In genomic region chr12:36156101-36156636, GRCm38 (mm10) we compare ENCODE assay signal across 7 mouse cellular contexts. TPM values are rescaled to one million over a fixed set of nuclear protein-coding genes. Genes with fewer than 3 reads are reported as not detected.
DNase-seq lines count a peak whose midpoint lies in the region; ATAC-seq and TF ChIP-seq lines count a peak whose summit lies in the region.

No protein-coding gene starts in this region.

- H3K4me2 ChIP-seq in lung, postnatal 0 days (replicated peaks; ENCODE audit: low read depth, low read length): peak overlapping the region; percentile 95
- peak overlapping the region; percentile 80 for H3K4me2 ChIP-seq in embryonic facial prominence, embryonic 13.5 days
- peak overlapping the region; percentile 75 for H3K4me2 ChIP-seq in hindbrain, embryonic 16.5 days (ENCODE audit: low read length)
- peak overlapping the region; percentile 76 for H3K4me2 ChIP-seq in midbrain, embryonic 14.5 days (ENCODE audit: low read length)

- H3K36me3 ChIP-seq in lung, postnatal 0 days (ENCODE audit: insufficient read depth, low read length): no peaks in the 10 kb centered on the region
- H3K36me3 ChIP-seq in embryonic facial prominence, embryonic 13.5 days: no peaks in the 10 kb centered on the region
- no peaks in the 10 kb centered on the region for H3K36me3 ChIP-seq in hindbrain, embryonic 16.5 days (ENCODE audit: control insufficient read depth, insufficient read depth, low read length)
- H3K36me3 ChIP-seq in midbrain, embryonic 14.5 days (ENCODE audit: control insufficient read depth, insufficient read depth, low read length): no peaks in the 10 kb centered on the region

- peak; percentile 34 for ATAC-seq in lung, postnatal 0 days
- peak; percentile 65 for ATAC-seq in embryonic facial prominence, embryonic 13.5 days (ENCODE audit: insufficient number of reproducible peaks, insufficient read depth, low FRiP score, low TSS enrichment, low read depth)
- ATAC-seq in hindbrain, embryonic 16.5 days: peak; percentile 64
- ATAC-seq in midbrain, embryonic 14.5 days (ENCODE audit: low FRiP score, low TSS enrichment): peak; percentile 69

- under 1% methylated on average over 32 of the region's 33 CpGs for WGBS in lung, postnatal 0 days
- WGBS in embryonic facial prominence, embryonic 13.5 days: under 1% methylated on average over 33 of the region's 33 CpGs
- WGBS in hindbrain, embryonic 16.5 days: under 1% methylated on average over 33 of the region's 33 CpGs
- WGBS in midbrain, embryonic 14.5 days: 0% methylated on average over 33 of the region's 33 CpGs

- no peak for DNase-seq in lung, postnatal 0 days (ENCODE audit: low spot score)
- no peak for DNase-seq in lung, postnatal 10 days
- DNase-seq in midbrain, embryonic 14.5 days: no peak
- DNase-seq in gastrocnemius, postnatal 4 days (ENCODE audit: low spot score in 2 of 2): no peak
- no peak for DNase-seq in adrenal gland, postnatal 14 days

- no peaks in the 10 kb centered on the region for H3K9me3 ChIP-seq in lung, postnatal 0 days (ENCODE audit: low read length)
- H3K9me3 ChIP-seq in embryonic facial prominence, embryonic 13.5 days: no peaks in the 10 kb centered on the region
- H3K9me3 ChIP-seq in hindbrain, embryonic 16.5 days (ENCODE audit: control insufficient read depth, low read length): no peaks in the 10 kb centered on the region
- H3K9me3 ChIP-seq in midbrain, embryonic 14.5 days (ENCODE audit: control insufficient read depth, low read length): no peaks in the 10 kb centered on the region

- H3K4me3 ChIP-seq in lung, postnatal 0 days (ENCODE audit: low read depth, low read length): peak overlapping the region; percentile 84
- H3K4me3 ChIP-seq in embryonic facial prominence, embryonic 13.5 days: peak overlapping the region; percentile 92
- H3K4me3 ChIP-seq in hindbrain, embryonic 16.5 days (ENCODE audit: low read length): peak overlapping the region; percentile 95
- H3K4me3 ChIP-seq in midbrain, embryonic 14.5 days (replicated peaks; ENCODE audit: low read depth, low read length): peak overlapping the region; percentile 95

- H3K4me1 ChIP-seq in lung, postnatal 0 days (ENCODE audit: insufficient read depth, low read depth, low read length): peaks cover 5% of the 10 kb centered on the region; the same call in 1 of the 2 replicates
- peaks cover 28% of the 10 kb centered on the region for H3K4me1 ChIP-seq in embryonic facial prominence, embryonic 13.5 days
- peaks cover 13% of the 10 kb centered on the region for H3K4me1 ChIP-seq in hindbrain, embryonic 16.5 days (ENCODE audit: control insufficient read depth, insufficient read depth, low read depth, low read length)
- H3K4me1 ChIP-seq in midbrain, embryonic 14.5 days (ENCODE audit: control insufficient read depth, insufficient read depth, low read length): peaks cover 24% of the 10 kb centered on the region

- no peak for TF ChIP-seq CTCF in lung, postnatal 0 days (IDR thresholded peaks at IDR 0.05)

- peak overlapping the region; percentile 78 for H3K9ac ChIP-seq in lung, postnatal 0 days (replicated peaks; ENCODE audit: low read depth)
- peak overlapping the region; percentile 89 for H3K9ac ChIP-seq in embryonic facial prominence, embryonic 13.5 days
- H3K9ac ChIP-seq in hindbrain, embryonic 16.5 days (ENCODE audit: low read depth, low read length): peak overlapping the region; percentile 91
- peak overlapping the region; percentile 95 for H3K9ac ChIP-seq in midbrain, embryonic 14.5 days (replicated peaks; ENCODE audit: low read length)

- H3K27me3 ChIP-seq in lung, postnatal 0 days (replicated peaks; ENCODE audit: insufficient read depth, low read length): no peaks in the 10 kb centered on the region
- no peaks in the 10 kb centered on the region for H3K27me3 ChIP-seq in embryonic facial prominence, embryonic 13.5 days
- no peaks in the 10 kb centered on the region for H3K27me3 ChIP-seq in hindbrain, embryonic 16.5 days (replicated peaks; ENCODE audit: control insufficient read depth, insufficient read depth, low read length)
- no peaks in the 10 kb centered on the region for H3K27me3 ChIP-seq in midbrain, embryonic 14.5 days (ENCODE audit: control insufficient read depth, insufficient read depth, low read length)

- H3K27ac ChIP-seq in lung, postnatal 0 days (ENCODE audit: low read length): peak overlapping the region; percentile 91
- peak overlapping the region; percentile 93 for H3K27ac ChIP-seq in embryonic facial prominence, embryonic 13.5 days
- peak overlapping the region; percentile 96 for H3K27ac ChIP-seq in hindbrain, embryonic 16.5 days (ENCODE audit: low read depth, low read length)
- peak overlapping the region; percentile 91 for H3K27ac ChIP-seq in midbrain, embryonic 14.5 days (replicated peaks; ENCODE audit: low read depth, low read length)

- no peak for TF ChIP-seq EP300 in lung, postnatal 0 days (IDR thresholded peaks at IDR 0.05)

RNA-seq across cellular contexts. Expression of gene Ankmy2, which starts 0.7 kb away (rescaled TPM):
- 21.4 and 24.1 TPM in 2 replicates for polyA plus RNA-seq in lung, postnatal 0 days (2015; fragmentation: Nextera tagmentation; extraction: Ambion mirVana)
- polyA plus RNA-seq in embryonic facial prominence, embryonic 13.5 days (2015; fragmentation: Nextera tagmentation; extraction: Ambion mirVana): 40.4 and 45.4 TPM in 2 replicates
- polyA plus RNA-seq in hindbrain, embryonic 16.5 days (2015; fragmentation: Nextera tagmentation; extraction: Ambion mirVana): 78.6 and 81.0 TPM in 2 replicates
- 73.0 and 74.0 TPM in 2 replicates for polyA plus RNA-seq in midbrain, embryonic 14.5 days (2014; fragmentation: Nextera tagmentation; extraction: Ambion mirVana)
- 10 to 100 TPM; 20.5 to 21.7 TPM for total RNA-seq in gastrocnemius, postnatal 4 days (2021)
- 28.4 and 32.3 TPM in 2 replicates for total RNA-seq in adrenal gland, postnatal 14 days (2021)

RNA-seq across cellular contexts. Expression of gene Bzw2, which starts 1.7 kb away (rescaled TPM):
- 43.4 and 44.2 TPM in 2 replicates for polyA plus RNA-seq in lung, postnatal 0 days (2015; fragmentation: Nextera tagmentation; extraction: Ambion mirVana)
- 243 and 276 TPM in 2 replicates for polyA plus RNA-seq in embryonic facial prominence, embryonic 13.5 days (2015; fragmentation: Nextera tagmentation; extraction: Ambion mirVana)
- 330 and 343 TPM in 2 replicates for polyA plus RNA-seq in hindbrain, embryonic 16.5 days (2015; fragmentation: Nextera tagmentation; extraction: Ambion mirVana)
- polyA plus RNA-seq in midbrain, embryonic 14.5 days (2014; fragmentation: Nextera tagmentation; extraction: Ambion mirVana): 436 and 484 TPM in 2 replicates
- 100 to 1,000 TPM; 132 to 160 TPM for total RNA-seq in gastrocnemius, postnatal 4 days (2021)
- 33.4 and 43.9 TPM in 2 replicates for total RNA-seq in adrenal gland, postnatal 14 days (2021)
